Mouse (Mus musculus) forebrain, embryonic 15.5 days (tissue): Measurements from ENCODE around the gene Rbpj. TPM values are rescaled to one million over a fixed set of nuclear protein-coding genes. Genes with fewer than 3 reads are reported as not detected.

ENCODE experiments used
- ATAC-seq: fragments of 200-750 bp; cut with Nextera tagmentation; replicated peaks from 2 replicates; pipeline ENCODE4 v1.8.0; 2017; ENCODE audit warnings: mild to moderate bottlenecking, moderate TSS enrichment, moderate library complexity
- H3K27ac ChIP-seq: fragments of 300-500 bp; sonication (generic); replicated peaks from 2 replicates; pipeline ENCODE4 v1.5.1; 2015; ENCODE audit warnings: mild to moderate bottlenecking, inconsistent platforms
- H3K27me3 ChIP-seq: fragments of 300-500 bp; sonication (generic); 2 replicates; pipeline ENCODE4 v1.6.1; 2015; ENCODE audit warnings: inconsistent platforms
- H3K36me3 ChIP-seq: fragments of 300-500 bp; sonication (generic); 2 replicates; pipeline ENCODE4 v1.6.1; 2015; ENCODE audit warnings: mild to moderate bottlenecking, inconsistent platforms
- H3K4me1 ChIP-seq: fragments of 300-500 bp; sonication (generic); 2 replicates; pipeline ENCODE4 v1.6.1; 2015; ENCODE audit warnings: inconsistent platforms
- H3K4me2 ChIP-seq: fragments of 300-500 bp; sonication (generic); replicated peaks from 2 replicates; pipeline ENCODE4 v1.6.1; 2015; ENCODE audit warnings: mild to moderate bottlenecking, inconsistent platforms
- H3K4me3 ChIP-seq: fragments of 300-500 bp; sonication (generic); 2 replicates; pipeline ENCODE4 v1.5.1; 2015; ENCODE audit warnings: mild to moderate bottlenecking, inconsistent platforms
- H3K9ac ChIP-seq: fragments of 300-500 bp; sonication (generic); replicated peaks from 2 replicates; pipeline ENCODE4 v1.6.1; 2015; ENCODE audit warnings: mild to moderate bottlenecking, inconsistent platforms
- H3K9me3 ChIP-seq: fragments of 300-500 bp; sonication (generic); 2 replicates; pipeline ENCODE4 v1.6.1; 2016; ENCODE audit warnings: inconsistent platforms
- WGBS: fragments of 180-500 bp; shearing (Covaris S2); methylation state at CpG from one replicate; pipeline ENCODE4 v1.1.7; 2015; ENCODE audit warnings: mixed read lengths; 5-methylcytosine and 5-hydroxymethylcytosine counted together
- polyA plus RNA-seq: library from polyadenylated mRNA; unstranded; fragments of >200 nt; fragmentation: Nextera tagmentation; extraction: Ambion mirVana; gene quantifications from 2 replicates; pipeline ENCODE4 v1.2.1, GENCODE M21; 2015

Gene Rbpj
- polyA plus RNA-seq, 1 experiment from 2014 or later: 41.3 TPM

DNA sequence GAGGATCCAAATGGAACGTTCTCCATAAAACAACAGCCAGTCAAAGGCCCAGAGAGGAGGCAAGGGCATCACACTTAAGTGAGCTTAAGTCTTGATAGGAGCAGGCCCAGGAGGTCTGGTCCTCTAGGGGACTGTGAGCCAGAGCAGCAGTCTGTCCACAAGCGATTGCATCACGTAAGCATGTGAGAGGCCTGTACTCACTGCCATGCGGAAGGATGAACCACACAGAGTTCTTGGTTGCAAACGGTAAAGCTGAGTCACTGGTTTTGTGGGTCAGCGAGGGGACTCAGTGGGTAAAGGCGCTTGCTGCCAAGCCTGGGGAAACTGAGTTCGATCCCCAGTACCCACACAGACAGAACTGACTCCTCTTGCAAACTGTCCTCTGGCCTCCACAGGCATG is 14.1 kb upstream of the Rbpj start:
- no peak overlapping the region for H3K4me2 ChIP-seq
- H3K9me3 ChIP-seq: no peaks in the 10 kb centered on the region
- no peak overlapping the region for H3K4me3 ChIP-seq
- no peak overlapping the region for H3K9ac ChIP-seq
- no peak for ATAC-seq
- H3K27ac ChIP-seq: no peak overlapping the region
- no peaks in the 10 kb centered on the region for H3K36me3 ChIP-seq
- WGBS: 90% methylated on average over 8 of the region's 8 CpGs
- no peaks in the 10 kb centered on the region for H3K4me1 ChIP-seq
- H3K27me3 ChIP-seq: no peaks in the 10 kb centered on the region

DNA sequence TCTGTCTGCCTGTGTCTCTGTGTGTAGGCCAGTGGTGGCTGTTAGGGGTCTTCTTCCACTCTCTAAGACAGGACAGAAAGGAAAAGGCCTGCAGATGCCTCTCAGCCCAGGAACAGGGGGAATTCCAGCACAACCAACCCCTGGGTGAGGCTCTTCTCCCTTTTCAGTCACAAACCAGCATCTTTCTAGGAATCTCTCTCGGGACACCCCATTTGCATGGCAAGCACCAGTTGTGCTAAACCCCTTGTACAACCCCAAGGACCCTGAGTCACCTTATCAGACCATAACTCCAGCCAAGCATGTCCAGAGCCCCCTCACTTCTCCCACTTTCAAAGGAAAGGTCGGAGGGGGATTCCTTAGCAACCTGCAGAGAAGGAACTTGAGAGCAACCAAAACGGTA is 13.0 kb upstream of the Rbpj start:
- H3K4me1 ChIP-seq: no peaks in the 10 kb centered on the region
- H3K27me3 ChIP-seq: no peaks in the 10 kb centered on the region
- no peak overlapping the region for H3K27ac ChIP-seq
- no peak for ATAC-seq
- 87% methylated on average over 3 of the region's 3 CpGs for WGBS
- no peak overlapping the region for H3K4me3 ChIP-seq
- no peak overlapping the region for H3K4me2 ChIP-seq
- no peak overlapping the region for H3K9ac ChIP-seq
- no peaks in the 10 kb centered on the region for H3K36me3 ChIP-seq
- H3K9me3 ChIP-seq: no peaks in the 10 kb centered on the region

DNA sequence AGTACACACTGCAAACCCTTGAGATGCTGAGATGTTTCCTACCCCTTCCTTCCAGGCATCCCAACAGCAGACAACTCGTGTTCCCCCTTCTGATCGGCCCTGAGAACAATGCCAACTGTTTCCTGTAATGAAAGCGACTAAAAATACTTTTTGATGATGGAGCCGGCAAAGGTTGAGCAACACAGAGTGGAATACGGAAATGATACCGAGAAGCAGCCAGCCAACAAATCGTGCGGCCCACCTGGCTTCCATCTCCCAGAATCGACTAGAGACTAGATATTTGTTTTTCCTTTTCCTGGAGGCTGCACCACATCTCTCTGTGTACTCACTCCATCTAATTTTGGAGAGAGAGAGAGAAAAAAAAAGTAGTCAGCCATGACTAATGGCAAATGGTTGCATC is 11.2 kb upstream of the Rbpj start:
- H3K9me3 ChIP-seq: no peaks in the 10 kb centered on the region
- ATAC-seq: no peak

DNA sequence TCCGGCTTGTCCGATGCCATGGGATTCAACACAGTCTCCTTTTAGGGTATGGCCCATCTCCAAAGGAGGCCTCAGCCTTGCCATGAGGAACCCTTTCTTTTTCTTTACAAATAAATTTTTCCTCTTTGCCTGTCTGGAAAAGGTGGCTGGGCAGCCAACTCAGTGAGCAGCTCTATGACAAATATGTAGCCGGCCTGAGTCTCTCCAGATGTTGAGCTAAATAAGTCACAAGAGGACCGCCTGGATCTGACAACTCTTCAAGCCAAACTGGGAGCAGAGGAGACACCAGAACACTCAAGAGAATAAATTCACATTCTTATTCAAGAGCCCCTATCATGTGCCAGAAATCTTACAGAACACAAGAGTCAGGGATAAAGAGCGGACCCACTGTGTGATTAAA is 10.5 kb upstream of the Rbpj start:
- Histone ChIP-seq H3K27ac (no peak overlapping the region), H3K9me3 (no peaks in the 10 kb centered on the region), H3K4me2 (no peak overlapping the region), H3K4me1 (no peaks in the 10 kb centered on the region), H3K27me3 (no peaks in the 10 kb centered on the region), H3K9ac (no peak overlapping the region), H3K4me3 (no peak overlapping the region), H3K36me3 (no peaks in the 10 kb centered on the region)
- no peak for ATAC-seq
- WGBS: 97% methylated on average over 5 of the region's 5 CpGs

More for the DNA sequence above, 11.2 kb upstream of the Rbpj start:
- 88% methylated on average over 9 of the region's 9 CpGs for WGBS
- Histone ChIP-seq H3K4me2 (no peak overlapping the region), H3K27ac (no peak overlapping the region), H3K36me3 (no peaks in the 10 kb centered on the region), H3K9ac (no peak overlapping the region), H3K4me3 (no peak overlapping the region), H3K4me1 (no peaks in the 10 kb centered on the region), H3K27me3 (no peaks in the 10 kb centered on the region)

DNA sequence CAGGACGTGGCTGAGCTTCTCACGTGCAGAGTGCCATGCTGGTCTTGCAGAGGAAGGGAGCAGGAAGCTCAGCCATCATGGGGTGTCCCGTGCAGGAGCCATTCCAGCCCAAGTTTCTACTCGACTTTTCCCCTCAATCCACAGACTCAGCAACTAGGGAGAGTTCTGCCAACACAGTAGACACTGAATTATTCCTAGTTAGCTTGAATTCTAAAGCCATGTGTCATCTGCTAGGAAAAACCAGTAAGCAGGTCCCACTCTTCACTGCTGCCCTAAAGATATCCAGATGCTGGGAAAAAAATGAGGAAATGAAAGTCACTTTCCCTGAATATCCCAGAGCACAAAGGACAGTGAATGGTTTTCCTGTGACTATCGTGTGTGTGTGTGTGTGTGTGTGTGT is 5.8 kb upstream of the Rbpj start:
- Histone ChIP-seq H3K27ac (no peak overlapping the region), H3K36me3 (no peaks in the 10 kb centered on the region), H3K9ac (no peak overlapping the region), H3K9me3 (no peaks in the 10 kb centered on the region), H3K4me2 (no peak overlapping the region), H3K4me1 (no peaks in the 10 kb centered on the region), H3K27me3 (no peaks in the 10 kb centered on the region), H3K4me3 (no peak overlapping the region)
- WGBS: 84% methylated on average over 5 of the region's 5 CpGs
- ATAC-seq: no peak

DNA sequence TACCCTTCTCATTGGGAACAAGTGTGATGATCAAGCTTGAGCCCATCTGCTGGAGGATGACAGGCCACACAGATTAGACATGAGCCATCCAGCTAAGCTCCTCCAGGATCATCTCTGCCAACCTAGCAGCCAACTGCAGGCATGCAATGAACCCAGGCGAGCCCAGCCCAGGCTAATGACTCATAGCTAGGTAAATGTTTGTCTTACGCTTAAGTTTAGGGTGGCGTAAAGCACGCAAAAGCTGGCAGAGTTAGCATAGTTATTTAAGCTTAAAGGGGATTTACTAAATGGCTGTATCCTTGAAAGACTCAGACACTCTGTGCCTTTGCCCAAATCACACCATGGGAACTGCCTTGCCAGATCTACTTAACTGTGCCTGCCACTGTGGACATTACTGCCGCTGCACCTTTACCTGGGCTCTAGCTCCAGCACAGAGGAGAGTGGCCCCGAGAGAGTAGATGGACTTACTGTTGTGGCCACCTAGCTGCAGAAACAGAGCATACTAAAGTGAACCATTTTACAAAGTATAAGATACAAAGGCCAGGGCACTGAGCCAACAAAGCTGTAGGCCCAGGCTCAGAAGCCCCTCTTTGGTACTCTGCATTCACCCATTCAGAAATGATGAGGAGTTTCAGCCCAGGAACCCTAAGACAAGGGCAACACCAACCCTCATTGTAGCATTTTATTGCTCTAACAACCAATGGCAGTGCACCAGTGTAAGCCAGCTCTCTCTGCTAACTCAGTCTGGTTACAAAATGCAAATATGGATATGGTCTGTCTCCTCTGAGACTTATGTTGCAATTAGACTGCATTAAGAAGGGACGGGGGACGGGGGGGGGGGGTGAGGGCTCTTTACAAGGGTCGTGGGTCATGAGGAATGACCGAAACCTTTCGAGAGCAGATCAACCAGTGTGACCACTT is 2.6 kb upstream of the Rbpj start:
- WGBS: 84% methylated on average over 11 of the region's 11 CpGs
- ATAC-seq: no peak

DNA sequence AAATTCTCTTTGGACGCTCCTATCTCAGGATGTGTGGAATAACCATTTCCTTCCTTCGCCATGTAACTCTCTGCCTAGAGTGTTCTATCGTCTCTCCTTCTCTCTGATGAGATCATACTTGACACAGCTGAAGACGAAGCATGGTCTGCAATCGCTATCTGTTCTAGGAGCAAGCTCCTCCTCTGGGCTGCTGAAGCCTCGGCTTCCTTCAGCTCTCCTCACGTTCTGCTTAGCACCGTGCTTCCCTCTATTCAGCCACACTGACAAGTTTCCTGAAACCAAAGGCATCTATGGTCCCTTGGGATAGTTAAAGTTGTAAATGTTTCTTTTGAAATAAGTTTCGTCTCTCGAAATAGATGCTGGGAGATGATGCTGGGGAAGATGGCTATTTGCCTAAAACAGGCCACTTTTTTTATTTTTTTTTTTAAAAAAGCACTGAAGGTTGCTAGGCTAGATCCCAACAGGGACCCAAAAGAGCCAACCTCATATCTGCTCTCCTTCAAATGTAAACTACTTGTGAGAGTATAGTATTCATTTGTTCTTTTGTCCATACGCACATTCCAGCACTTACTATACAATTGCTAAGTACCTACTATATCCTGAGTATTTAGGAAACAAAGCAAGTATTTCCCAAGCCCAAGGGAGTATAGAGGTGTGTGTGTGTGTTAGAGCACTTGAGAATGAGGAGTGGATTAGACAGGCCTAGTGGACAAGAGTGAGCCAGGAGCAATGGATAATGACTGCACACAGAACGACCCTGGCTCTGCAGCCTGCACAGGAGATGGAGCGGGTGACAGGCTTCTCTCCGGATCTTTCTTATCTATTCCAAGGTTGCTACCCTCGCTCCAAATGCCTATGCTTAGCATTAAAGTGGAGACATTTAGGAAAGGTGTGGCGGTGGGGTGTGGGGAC is 726 bp downstream of the Rbpj start:
- Histone ChIP-seq H3K9me3 (no peaks in the 10 kb centered on the region), H3K4me1 (no peaks in the 10 kb centered on the region; the same call in 1 of the 2 replicates), H3K4me2 (no peak overlapping the region), H3K27me3 (no peaks in the 10 kb centered on the region), H3K36me3 (no peaks in the 10 kb centered on the region), H3K9ac (no peak overlapping the region), H3K4me3 (no peak overlapping the region), H3K27ac (no peak overlapping the region)
- no peak for ATAC-seq
- WGBS: 85% methylated on average over 16 of the region's 16 CpGs

More for the DNA sequence above, 2.6 kb upstream of the Rbpj start:
- Histone ChIP-seq H3K4me2 (no peak overlapping the region), H3K4me1 (no peaks in the 10 kb centered on the region), H3K27me3 (no peaks in the 10 kb centered on the region), H3K9ac (no peak overlapping the region), H3K4me3 (no peak overlapping the region), H3K9me3 (no peaks in the 10 kb centered on the region), H3K36me3 (no peaks in the 10 kb centered on the region), H3K27ac (no peak overlapping the region)

DNA sequence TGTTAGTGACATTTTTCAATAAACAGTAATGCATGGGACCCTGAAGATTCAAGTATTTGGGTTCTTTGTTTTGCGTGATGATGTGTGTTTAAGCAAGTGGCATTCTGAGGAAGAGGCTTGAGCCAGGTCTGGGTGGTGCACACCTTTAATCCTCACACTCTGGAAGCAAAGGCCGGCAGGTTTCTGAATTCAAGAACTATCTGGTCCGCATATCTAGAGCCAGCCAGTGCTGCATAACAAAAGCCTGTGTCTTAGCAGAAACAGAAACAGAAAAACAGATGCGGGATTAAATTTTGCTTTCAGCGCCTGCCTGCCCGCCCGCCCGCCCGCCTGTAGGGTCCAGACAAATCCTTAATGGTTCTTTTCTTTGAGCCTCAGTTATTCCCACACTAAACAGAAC is 1.6 kb downstream of the Rbpj start:
- no peak overlapping the region for H3K27ac ChIP-seq
- WGBS: 66% methylated on average over 9 of the region's 9 CpGs
- H3K9me3 ChIP-seq: no peaks in the 10 kb centered on the region
- no peaks in the 10 kb centered on the region for H3K36me3 ChIP-seq
- H3K4me2 ChIP-seq: no peak overlapping the region
- no peak for ATAC-seq
- H3K9ac ChIP-seq: no peak overlapping the region
- no peaks in the 10 kb centered on the region; the same call in 1 of the 2 replicates for H3K4me1 ChIP-seq
- no peaks in the 10 kb centered on the region for H3K27me3 ChIP-seq
- H3K4me3 ChIP-seq: no peak overlapping the region

DNA sequence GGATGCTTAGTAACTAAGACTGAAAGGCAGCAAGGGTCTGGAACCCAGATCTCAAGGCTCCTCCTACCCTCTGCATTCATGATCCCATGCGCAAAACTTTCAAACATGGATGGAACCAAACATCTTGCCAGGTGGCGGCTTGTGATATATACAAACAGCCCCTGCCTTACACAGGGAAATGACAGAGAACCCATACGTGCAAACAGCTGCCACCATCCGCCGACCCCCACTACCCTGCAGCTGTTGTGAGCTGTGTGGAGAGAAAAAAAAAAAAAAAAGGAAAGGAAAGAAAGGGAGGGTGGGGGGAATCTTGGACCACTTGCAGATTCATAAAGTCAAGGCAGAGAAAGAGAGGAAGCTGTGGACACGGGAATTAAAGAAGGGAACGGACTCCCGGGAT is 2.4 kb downstream of the Rbpj start:
- Histone ChIP-seq H3K4me1 (no peaks in the 10 kb centered on the region; the same call in 1 of the 2 replicates), H3K27me3 (no peaks in the 10 kb centered on the region), H3K9me3 (no peaks in the 10 kb centered on the region), H3K9ac (no peak overlapping the region), H3K36me3 (no peaks in the 10 kb centered on the region), H3K27ac (no peak overlapping the region), H3K4me3 (no peak overlapping the region), H3K4me2 (no peak overlapping the region)
- no peak for ATAC-seq
- 60% methylated on average over 8 of the region's 8 CpGs for WGBS

DNA sequence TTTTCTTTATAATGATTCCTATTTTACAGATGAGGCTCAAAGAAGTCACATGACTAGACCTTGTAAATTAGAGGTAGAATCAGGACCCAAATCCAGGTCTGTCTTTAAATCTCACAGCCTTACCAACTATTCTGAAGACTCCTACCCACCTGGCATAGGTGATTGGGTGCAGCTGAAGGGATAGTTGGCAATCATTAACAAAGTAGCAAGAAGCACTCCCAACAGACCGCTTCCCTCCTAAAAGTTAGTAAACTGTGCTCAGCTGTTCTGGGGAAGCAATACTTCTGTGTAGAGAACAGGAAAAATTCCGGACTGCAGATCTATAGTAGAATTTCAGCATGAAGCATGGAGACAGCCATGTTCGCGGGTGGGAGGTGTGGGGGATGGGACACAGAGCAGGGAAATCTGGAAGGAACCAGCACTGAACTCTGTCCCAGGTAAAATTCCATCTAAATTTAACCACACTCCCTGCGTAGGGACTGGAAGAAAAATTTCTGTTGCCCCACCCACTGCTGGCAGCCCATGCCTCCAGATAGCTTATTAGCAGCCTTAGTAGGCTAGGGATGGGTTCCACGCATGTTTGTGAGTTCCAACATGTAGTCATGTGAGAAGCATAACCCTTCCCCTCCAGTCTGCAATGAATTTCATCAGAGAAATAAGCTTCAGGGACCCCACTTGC is 3.3 kb downstream of the Rbpj start:
- Histone ChIP-seq H3K9me3 (no peaks in the 10 kb centered on the region), H3K36me3 (no peaks in the 10 kb centered on the region), H3K9ac (no peak overlapping the region), H3K27me3 (no peaks in the 10 kb centered on the region), H3K4me2 (no peak overlapping the region), H3K4me1 (no peaks in the 10 kb centered on the region; the same call in 1 of the 2 replicates), H3K27ac (no peak overlapping the region), H3K4me3 (no peak overlapping the region)
- no peak for ATAC-seq
- 82% methylated on average over 6 of the region's 6 CpGs for WGBS

DNA sequence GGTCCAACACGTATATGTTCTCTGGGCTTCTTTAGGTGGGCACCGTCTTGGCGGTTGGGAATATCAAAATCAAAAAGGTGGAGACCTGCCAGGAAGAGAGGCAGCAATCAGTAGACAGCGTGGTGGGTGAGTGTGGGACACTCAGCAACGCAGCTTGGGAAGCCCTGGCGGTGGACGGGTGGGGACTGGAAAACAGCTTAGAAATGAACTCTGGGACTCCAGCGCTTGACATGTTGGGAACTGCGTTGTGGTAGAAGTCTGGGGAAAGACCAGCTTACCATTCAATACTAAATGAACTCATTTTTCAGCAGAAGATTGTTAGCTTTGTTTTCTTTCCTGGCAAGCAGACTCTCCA is 3.8 kb downstream of the Rbpj start:
- Histone ChIP-seq H3K27me3 (no peaks in the 10 kb centered on the region), H3K9me3 (no peaks in the 10 kb centered on the region), H3K27ac (no peak overlapping the region), H3K9ac (no peak overlapping the region), H3K4me2 (no peak overlapping the region), H3K4me1 (no peaks in the 10 kb centered on the region; the same call in 1 of the 2 replicates), H3K36me3 (no peaks in the 10 kb centered on the region), H3K4me3 (no peak overlapping the region)
- 65% methylated on average over 9 of the region's 9 CpGs for WGBS
- no peak for ATAC-seq
